Mouse (Mus musculus): Measurements from ENCODE around the gene Ripor1. TPM values are rescaled to one million over a fixed set of nuclear protein-coding genes. Genes with fewer than 3 reads are reported as not detected.

Ripor1 gene
- polyA plus RNA-seq, 1 experiment, result 12.0 TPM

DNA sequence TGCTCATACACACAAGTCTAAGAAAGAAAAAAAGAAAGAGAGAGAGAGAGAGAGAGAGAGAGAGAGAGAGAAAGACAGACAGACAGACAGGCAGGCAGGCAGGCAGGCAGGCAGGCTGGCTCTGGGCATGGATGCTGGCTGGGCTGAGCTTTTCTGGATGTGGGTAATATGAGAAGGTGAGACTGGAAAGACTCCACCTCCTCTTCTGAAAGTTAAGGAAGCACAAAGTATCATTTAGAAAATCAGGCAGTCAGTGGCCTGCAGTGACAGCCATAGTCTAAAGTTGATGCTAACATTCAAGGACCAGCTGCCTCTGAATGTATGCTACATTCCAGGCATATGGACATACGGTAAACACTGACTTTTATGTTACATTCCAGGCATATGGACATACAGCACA lies 19.8 kb downstream of the Ripor1 start:
- H3K4me3 ChIP-seq (ENCODE audit: low read depth, low read length), result no peak overlapping the region
- H3K27me3 ChIP-seq (ENCODE audit: control insufficient read depth, insufficient read depth, low read length), result no peaks in the 10 kb centered on the region
- peak overlapping the region; percentile 79; the same call in 1 of the 2 replicates for H3K27ac ChIP-seq (ENCODE audit: insufficient read depth, low read depth, low read length)
- H3K4me1 ChIP-seq (ENCODE audit: control insufficient read depth, insufficient read depth, insufficient read length, low read length), result peaks cover 7% of the 10 kb centered on the region; the same call in 1 of the 2 replicates
- 80% methylated on average over 1 of the region's 1 CpGs for whole genome bisulfite sequencing
- peaks cover 11% of the 10 kb centered on the region; the same call in 1 of the 2 replicates for H3K36me3 ChIP-seq (ENCODE audit: control insufficient read depth, insufficient read depth, low read length)
- TF ChIP-seq POLR2A (IDR thresholded peaks at IDR 0.05; ENCODE audit: low read depth, low read length) (no peak), CTCF (IDR thresholded peaks at IDR 0.05; ENCODE audit: extremely low read depth, insufficient read length, insufficient replicate concordance, low read depth, low read length) (no peak)

DNA sequence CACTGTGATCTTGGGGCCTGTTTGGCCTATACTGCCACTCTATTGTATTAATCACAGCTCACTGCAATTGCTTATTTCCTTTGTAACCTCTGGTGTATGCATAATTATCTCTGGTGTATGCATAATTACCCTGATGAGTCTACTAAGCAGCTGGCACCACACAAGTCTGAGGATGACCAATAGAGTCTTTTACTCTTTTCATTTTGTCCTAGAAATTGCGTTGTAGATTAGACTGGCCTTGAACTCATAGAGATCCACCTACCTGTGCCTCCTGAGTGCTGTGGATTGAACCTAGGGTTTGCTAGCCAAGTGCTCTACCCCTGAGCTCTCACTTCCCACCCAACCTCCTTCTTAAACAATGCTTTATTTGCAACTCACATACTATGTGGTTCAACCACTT lies 21.0 kb downstream of the Ripor1 start:
- H3K4me3 ChIP-seq (ENCODE audit: low read depth, low read length), result no peak overlapping the region
- no peaks in the 10 kb centered on the region for H3K27me3 ChIP-seq (ENCODE audit: control insufficient read depth, insufficient read depth, low read length)
- H3K27ac ChIP-seq (ENCODE audit: insufficient read depth, low read depth, low read length), result no peak overlapping the region
- 83% methylated on average over 1 of the region's 1 CpGs for WGBS
- TF ChIP-seq POLR2A (IDR thresholded peaks at IDR 0.05; ENCODE audit: low read depth, low read length), result no peak
- TF ChIP-seq CTCF (IDR thresholded peaks at IDR 0.05; ENCODE audit: extremely low read depth, insufficient read length, insufficient replicate concordance, low read depth, low read length), result no peak
- H3K36me3 ChIP-seq (ENCODE audit: control insufficient read depth, insufficient read depth, low read length), result 0 out of 2 replicates have a peak, but pooled peaks cover 3% of the 10 kb centered on the region
- peaks cover 7% of the 10 kb centered on the region; the same call in 1 of the 2 replicates for H3K4me1 ChIP-seq (ENCODE audit: control insufficient read depth, insufficient read depth, insufficient read length, low read length)

DNA sequence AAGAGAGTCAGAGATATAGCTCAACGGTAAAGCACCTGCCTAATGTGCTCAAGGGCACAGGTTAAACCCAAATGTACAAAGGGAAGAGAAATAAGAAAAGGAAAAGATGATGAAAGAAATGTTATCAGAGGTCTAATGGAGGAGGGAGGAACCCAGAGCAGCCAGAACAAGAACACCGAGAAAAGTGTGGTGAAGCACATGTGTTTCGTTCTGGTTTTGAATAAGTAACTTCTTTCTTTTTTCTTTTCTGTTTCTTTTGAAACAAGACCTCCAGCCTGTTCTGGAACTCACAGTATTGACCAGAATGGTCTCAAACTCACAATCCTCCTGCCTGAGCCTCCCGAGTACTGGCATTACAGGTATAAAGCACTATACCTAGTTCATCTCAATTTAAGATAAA lies 24.3 kb downstream of the Ripor1 start:
- TF ChIP-seq POLR2A (IDR thresholded peaks at IDR 0.05; ENCODE audit: low read depth, low read length), result no peak
- no peak for TF ChIP-seq CTCF (IDR thresholded peaks at IDR 0.05; ENCODE audit: extremely low read depth, insufficient read length, insufficient replicate concordance, low read depth, low read length)
- Histone ChIP-seq H3K27ac (ENCODE audit: insufficient read depth, low read depth, low read length) (peak overlapping the region; percentile 37; the same call in 1 of the 2 replicates), H3K27me3 (ENCODE audit: control insufficient read depth, insufficient read depth, low read length) (no peaks in the 10 kb centered on the region), H3K36me3 (ENCODE audit: control insufficient read depth, insufficient read depth, low read length) (no peaks in the 10 kb centered on the region), H3K4me1 (ENCODE audit: control insufficient read depth, insufficient read depth, insufficient read length, low read length) (no peaks in the 10 kb centered on the region), H3K4me3 (ENCODE audit: low read depth, low read length) (no peak overlapping the region)
- WGBS, result 76% methylated on average over 4 of the region's 4 CpGs

DNA sequence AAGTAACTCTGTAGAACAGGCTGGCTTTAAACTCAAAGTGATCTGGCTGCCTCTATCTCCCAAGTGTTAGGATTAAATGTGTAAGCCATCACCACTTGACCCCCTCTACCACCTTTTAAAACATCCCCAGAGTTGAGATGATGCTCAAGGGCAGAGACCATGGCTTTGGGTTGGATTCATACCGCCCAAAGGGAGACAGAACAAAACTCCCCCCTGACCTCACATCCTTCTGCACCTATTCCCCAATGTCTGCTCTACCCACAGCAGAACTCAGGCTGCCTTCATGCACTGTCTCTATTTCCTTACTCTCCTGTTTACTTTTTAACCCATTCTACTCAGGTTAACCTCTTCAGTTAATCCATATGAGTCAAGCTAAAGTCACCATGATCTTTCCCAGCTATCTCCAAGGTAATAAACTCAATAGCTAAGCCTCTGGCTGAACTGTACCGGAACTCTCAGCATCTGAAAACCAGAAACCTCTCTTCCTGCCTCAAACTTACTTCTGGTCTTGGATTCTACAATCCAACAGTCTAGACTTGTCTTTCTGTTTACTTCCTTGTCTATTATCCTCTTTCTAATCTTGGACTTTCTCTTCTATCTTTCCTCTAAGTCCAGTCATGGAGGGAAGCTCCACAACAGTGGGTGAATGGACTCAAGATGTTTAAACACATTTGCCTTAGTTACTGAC lies 29.9 kb downstream of the Ripor1 start:
- 46% methylated on average over 2 of the region's 2 CpGs for WGBS
- Histone ChIP-seq H3K4me1 (ENCODE audit: control insufficient read depth, insufficient read depth, insufficient read length, low read length) (no peaks in the 10 kb centered on the region; the same call in 1 of the 2 replicates), H3K27me3 (ENCODE audit: control insufficient read depth, insufficient read depth, low read length) (no peaks in the 10 kb centered on the region), H3K4me3 (ENCODE audit: low read depth, low read length) (no peak overlapping the region), H3K27ac (ENCODE audit: insufficient read depth, low read depth, low read length) (no peak overlapping the region), H3K36me3 (ENCODE audit: control insufficient read depth, insufficient read depth, low read length) (no peaks in the 10 kb centered on the region)
- no peak for TF ChIP-seq CTCF (IDR thresholded peaks at IDR 0.05; ENCODE audit: extremely low read depth, insufficient read length, insufficient replicate concordance, low read depth, low read length)
- TF ChIP-seq POLR2A (IDR thresholded peaks at IDR 0.05; ENCODE audit: low read depth, low read length), result no peak

DNA sequence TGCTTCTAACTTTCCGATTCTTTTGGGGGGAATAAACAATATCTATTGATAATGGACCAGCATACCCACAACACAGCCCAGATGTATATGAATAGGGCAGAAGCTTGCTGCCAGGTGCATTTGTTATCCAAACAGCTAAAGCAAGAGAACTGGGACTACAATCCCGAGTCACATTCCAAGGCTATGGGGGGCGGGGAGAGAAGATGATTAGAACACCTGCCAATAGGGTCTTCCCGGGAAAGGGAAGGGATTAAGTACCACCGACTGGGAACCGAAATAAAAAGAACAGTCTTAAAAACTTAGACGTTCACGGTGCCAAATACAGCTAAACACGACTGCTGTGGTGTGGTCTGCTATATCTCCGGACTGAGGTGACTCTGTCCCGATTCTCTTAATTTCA lies 30.4 kb downstream of the Ripor1 start:
- no peak for TF ChIP-seq POLR2A (IDR thresholded peaks at IDR 0.05; ENCODE audit: low read depth, low read length)
- no peak for TF ChIP-seq CTCF (IDR thresholded peaks at IDR 0.05; ENCODE audit: extremely low read depth, insufficient read length, insufficient replicate concordance, low read depth, low read length)
- Histone ChIP-seq H3K4me3 (ENCODE audit: low read depth, low read length) (peak overlapping the region; percentile 73), H3K27me3 (ENCODE audit: control insufficient read depth, insufficient read depth, low read length) (no peaks in the 10 kb centered on the region), H3K27ac (ENCODE audit: insufficient read depth, low read depth, low read length) (peak overlapping the region; percentile 61; the same call in 1 of the 2 replicates), H3K36me3 (ENCODE audit: control insufficient read depth, insufficient read depth, low read length) (no peaks in the 10 kb centered on the region), H3K4me1 (ENCODE audit: control insufficient read depth, insufficient read depth, insufficient read length, low read length) (no peaks in the 10 kb centered on the region; the same call in 1 of the 2 replicates)
- 2% methylated on average over 11 of the region's 11 CpGs for WGBS

DNA sequence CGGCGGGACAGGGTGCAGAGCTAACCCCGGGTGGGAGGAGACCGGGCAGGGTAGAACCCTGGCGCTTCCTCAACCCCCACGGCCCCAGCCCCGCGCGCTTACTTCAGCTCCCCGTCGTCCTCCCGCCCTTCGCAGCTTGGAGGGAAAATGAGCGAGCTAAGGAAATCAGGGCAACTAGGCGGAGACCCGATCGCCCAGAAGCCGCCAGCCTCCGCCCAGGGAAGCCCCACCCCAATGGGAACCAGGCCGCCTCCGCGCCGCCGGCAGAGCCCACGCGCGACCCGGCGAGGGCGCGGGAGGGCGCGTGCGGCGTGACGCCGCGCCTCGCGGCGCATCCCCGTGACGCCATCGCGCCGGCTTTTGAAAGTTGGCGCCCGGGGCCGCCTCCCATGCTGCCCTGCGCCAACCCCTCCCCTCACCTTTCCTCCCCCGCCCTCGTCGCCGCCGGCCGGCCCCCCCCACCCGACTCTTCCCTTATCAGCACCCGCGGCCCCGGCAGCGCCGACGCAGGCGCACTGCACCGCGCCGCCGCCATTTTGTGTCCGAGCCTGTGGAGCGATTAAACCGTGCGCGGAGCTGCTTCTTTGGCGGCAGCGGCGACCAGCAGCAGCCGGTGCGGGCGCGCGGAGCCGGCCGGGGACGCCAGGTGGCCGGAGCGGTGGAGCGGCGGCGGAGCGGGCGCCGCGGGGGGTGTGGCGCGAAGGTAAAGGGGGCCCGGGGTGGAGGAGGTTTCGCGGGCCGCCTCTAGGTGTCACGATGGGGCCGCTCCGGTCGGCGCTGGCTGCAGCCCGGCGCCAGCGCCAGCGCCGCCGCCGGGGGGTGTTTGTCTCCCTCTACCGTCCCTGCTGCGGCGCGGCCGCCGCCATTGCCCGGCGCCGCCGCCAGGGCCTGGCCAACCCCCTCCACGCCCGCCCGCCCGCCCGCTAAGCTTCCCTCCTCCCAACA lies 31.2 kb downstream of the Ripor1 start, which contains the start of gene Ctcf:
TSS of gene Ctcf (plus strand) at position 551 of the 945 bp plus-strand sequence.
- Histone ChIP-seq H3K36me3 (ENCODE audit: control insufficient read depth, insufficient read depth, low read length) (no peaks in the 10 kb centered on the region), H3K27me3 (ENCODE audit: control insufficient read depth, insufficient read depth, low read length) (no peaks in the 10 kb centered on the region), H3K4me1 (ENCODE audit: control insufficient read depth, insufficient read depth, insufficient read length, low read length) (no peaks in the 10 kb centered on the region; the same call in 1 of the 2 replicates), H3K4me3 (ENCODE audit: low read depth, low read length) (peak within 1 kb of the TSS; percentile 73), H3K27ac (ENCODE audit: insufficient read depth, low read depth, low read length) (peak within 1 kb of the TSS; percentile 98)
- peak; percentile 70 for TF ChIP-seq CTCF (IDR thresholded peaks at IDR 0.05; ENCODE audit: extremely low read depth, insufficient read length, insufficient replicate concordance, low read depth, low read length)
- peak; percentile 47 for TF ChIP-seq POLR2A (IDR thresholded peaks at IDR 0.05; ENCODE audit: low read depth, low read length)
- WGBS, result under 1% methylated on average over 123 of the region's 126 CpGs
